Mouse (Mus musculus): Measurements from ENCODE around the gene Thra. TPM values are rescaled to one million over a fixed set of nuclear protein-coding genes. Genes with fewer than 3 reads are reported as not detected.
"Not testable (repeated sequence)": the region's sequence is repeated elsewhere in the genome, so short reads cannot be mapped to it uniquely, and the experiment has no call there.

Thra gene
- polyA plus RNA-seq, 1 experiment from 2014 or later = 27.0 TPM

GRCm38 (mm10) chr11:98702323-98702722, 38.1 kb upstream of the Thra start:
- H3K4me3 ChIP-seq = no peak overlapping the region
- WGBS = 66% methylated on average over 5 of the region's 5 CpGs
- ATAC-seq (ENCODE audit: insufficient number of reproducible peaks, low FRiP score) = no peak

DNA sequence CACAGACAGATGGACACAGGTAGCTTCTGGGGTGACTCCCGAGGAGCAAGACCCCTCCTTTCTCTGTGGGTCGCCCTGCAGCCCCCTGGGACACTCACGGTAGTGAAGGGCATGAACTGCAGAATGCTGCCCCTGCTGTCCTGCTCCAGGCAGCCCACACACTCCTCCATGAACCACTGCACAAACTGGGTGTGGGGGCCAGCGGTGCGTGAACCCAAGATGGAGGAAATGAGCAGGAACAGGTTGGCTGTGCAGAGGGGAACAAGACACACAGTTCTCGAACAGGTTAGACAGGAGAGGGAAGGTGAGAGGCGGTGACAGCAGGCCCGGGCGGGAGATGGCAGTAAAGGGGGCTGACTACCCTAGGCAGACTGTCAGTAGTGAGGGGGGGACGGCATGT, 35.4 kb upstream of the Thra start:
- H3K27ac ChIP-seq (ENCODE audit: poor library complexity, severe bottlenecking) = no peak overlapping the region
- H3K9me3 ChIP-seq (replicated peaks) = no peaks in the 10 kb centered on the region
- H3K4me1 ChIP-seq (replicated peaks) = peaks cover 39% of the 10 kb centered on the region
- H3K9ac ChIP-seq = no peak overlapping the region
- peaks cover 57% of the 10 kb centered on the region for H3K36me3 ChIP-seq
- no peak for ATAC-seq (ENCODE audit: insufficient number of reproducible peaks, low FRiP score)
- no peak overlapping the region for H3K4me2 ChIP-seq
- WGBS = 83% methylated on average over 10 of the region's 10 CpGs
- no peak overlapping the region for H3K4me3 ChIP-seq
- 0 out of 2 replicates have a peak, but pooled peaks cover 4% of the 10 kb centered on the region for H3K27me3 ChIP-seq (replicated peaks)

More at GRCm38 (mm10) chr11:98702323-98702722, 38.1 kb upstream of the Thra start:
- Histone ChIP-seq H3K27ac (ENCODE audit: poor library complexity, severe bottlenecking) (no peak overlapping the region), H3K4me2 (no peak overlapping the region), H3K36me3 (peaks cover 37% of the 10 kb centered on the region), H3K9ac (no peak overlapping the region), H3K4me1 (replicated peaks) (peaks cover 13% of the 10 kb centered on the region), H3K9me3 (replicated peaks) (no peaks in the 10 kb centered on the region), H3K27me3 (replicated peaks) (0 out of 2 replicates have a peak, but pooled peaks cover 4% of the 10 kb centered on the region)

GRCm38 (mm10) chr11:98707401-98708281, 32.8 kb upstream of the Thra start:
- Histone ChIP-seq H3K27me3 (replicated peaks) (no peaks in the 10 kb centered on the region), H3K4me2 (no peak overlapping the region), H3K9me3 (replicated peaks) (no peaks in the 10 kb centered on the region), H3K27ac (ENCODE audit: poor library complexity, severe bottlenecking) (peak overlapping the region; percentile 52), H3K4me3 (no peak overlapping the region), H3K9ac (no peak overlapping the region), H3K36me3 (peaks cover 66% of the 10 kb centered on the region), H3K4me1 (replicated peaks) (peaks cover 42% of the 10 kb centered on the region)
- 84% methylated on average over 22 of the region's 22 CpGs for WGBS
- peak; percentile 41; the same call in 1 of the 2 replicates for ATAC-seq (ENCODE audit: insufficient number of reproducible peaks, low FRiP score)

DNA sequence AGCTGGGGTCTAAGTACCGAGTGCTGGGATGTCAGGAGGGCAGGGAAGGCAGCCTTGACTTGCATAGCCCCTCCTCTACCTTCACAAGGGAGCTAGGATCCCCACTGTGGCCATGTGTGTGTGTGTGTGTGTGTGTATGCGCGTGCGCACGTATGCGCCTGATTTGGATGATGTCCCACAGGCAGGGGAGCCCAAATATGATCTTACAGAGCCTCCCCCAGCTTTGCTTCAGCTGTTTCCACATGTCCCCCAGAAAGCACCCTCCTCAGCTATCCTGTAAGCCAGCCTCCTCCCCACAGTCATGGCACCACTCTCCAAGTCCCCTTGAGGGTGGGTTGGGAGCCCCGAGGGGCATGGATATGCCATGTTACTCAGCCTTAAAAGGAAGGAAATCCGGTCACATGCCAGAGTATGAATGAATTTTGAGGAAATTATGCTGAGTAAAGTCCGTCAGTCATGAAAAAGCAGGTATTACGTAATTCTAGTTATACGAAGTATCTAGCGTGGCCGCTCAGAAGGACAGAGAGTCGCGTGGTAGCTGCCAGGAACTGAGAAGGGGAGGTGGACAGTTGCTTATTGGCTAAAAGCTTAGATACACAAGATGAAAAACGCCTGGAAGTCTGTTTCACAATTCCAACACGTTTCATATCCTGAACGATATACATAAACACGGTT, 32.0 kb upstream of the Thra start:
- H3K36me3 ChIP-seq = peaks cover 74% of the 10 kb centered on the region

DNA sequence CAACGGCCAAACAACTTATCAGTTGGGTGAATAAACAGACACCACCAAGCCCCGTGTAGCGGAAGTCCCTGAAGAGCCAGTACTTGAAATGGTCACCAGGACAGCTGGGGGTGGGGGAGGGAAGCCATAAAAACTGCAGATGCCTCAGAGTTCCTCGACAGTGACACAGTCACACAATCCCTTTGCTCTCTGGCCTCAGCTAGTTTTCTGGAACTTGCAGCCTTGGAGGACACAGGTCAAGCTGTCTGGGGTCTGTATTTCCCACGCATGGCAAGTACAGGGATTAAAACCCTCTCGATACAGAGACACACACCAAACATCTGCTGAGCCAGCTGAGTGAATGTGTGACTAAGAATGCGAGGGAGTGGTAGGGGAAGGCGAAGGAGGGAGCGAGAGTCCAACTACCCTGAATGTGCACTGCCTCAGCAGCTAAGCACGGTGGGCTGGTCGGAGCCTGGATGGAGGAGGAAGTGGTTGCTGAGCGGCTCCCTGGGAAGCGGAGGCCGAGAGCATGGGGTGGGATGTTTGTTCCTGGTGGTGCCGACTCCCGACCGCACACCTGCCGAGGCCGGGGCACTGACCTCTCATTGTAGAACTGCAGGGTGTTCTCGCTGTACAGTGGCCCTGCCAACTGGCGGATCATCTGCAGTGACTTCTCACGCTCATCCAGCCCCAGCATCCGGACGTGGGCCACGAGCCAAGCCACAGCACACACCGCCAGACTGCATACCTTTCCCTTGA, 31.3 kb upstream of the Thra start:
- H3K36me3 ChIP-seq = peaks cover 81% of the 10 kb centered on the region
- no peaks in the 10 kb centered on the region for H3K9me3 ChIP-seq (replicated peaks)
- H3K27ac ChIP-seq (ENCODE audit: poor library complexity, severe bottlenecking) = peak overlapping the region; percentile 26; the same call in 1 of the 2 replicates
- no peak overlapping the region for H3K4me3 ChIP-seq
- no peak overlapping the region for H3K4me2 ChIP-seq
- no peaks in the 10 kb centered on the region for H3K27me3 ChIP-seq (replicated peaks)
- peaks cover 42% of the 10 kb centered on the region for H3K4me1 ChIP-seq (replicated peaks)
- 75% methylated on average over 26 of the region's 26 CpGs for WGBS
- H3K9ac ChIP-seq = no peak overlapping the region
- no peak for ATAC-seq (ENCODE audit: insufficient number of reproducible peaks, low FRiP score)

More for the DNA sequence above, 32.0 kb upstream of the Thra start:
- 86% methylated on average over 19 of the region's 19 CpGs for WGBS
- peaks cover 42% of the 10 kb centered on the region for H3K4me1 ChIP-seq (replicated peaks)
- H3K9me3 ChIP-seq (replicated peaks) = no peaks in the 10 kb centered on the region
- peak overlapping the region; percentile 52 for H3K27ac ChIP-seq (ENCODE audit: poor library complexity, severe bottlenecking)
- H3K27me3 ChIP-seq (replicated peaks) = no peaks in the 10 kb centered on the region
- no peak overlapping the region for H3K9ac ChIP-seq
- no peak for ATAC-seq (ENCODE audit: insufficient number of reproducible peaks, low FRiP score)
- H3K4me3 ChIP-seq = no peak overlapping the region
- H3K4me2 ChIP-seq = no peak overlapping the region

- Histone ChIP-seq H3K27me3 (replicated peaks) (no peaks in the 10 kb centered on the region), H3K4me2 (no peak overlapping the region), H3K36me3 (peaks cover 81% of the 10 kb centered on the region), H3K4me1 (replicated peaks) (peaks cover 42% of the 10 kb centered on the region), H3K27ac (ENCODE audit: poor library complexity, severe bottlenecking) (peak overlapping the region; percentile 54), H3K9ac (no peak overlapping the region), H3K4me3 (no peak overlapping the region), H3K9me3 (replicated peaks) (no peaks in the 10 kb centered on the region)
- ATAC-seq (ENCODE audit: insufficient number of reproducible peaks, low FRiP score) = peak; percentile 43
- 41% methylated on average over 12 of the region's 12 CpGs for WGBS
Measured at GRCm38 (mm10) chr11:98710416-98711045, 29.9 kb upstream of the Thra start.

DNA sequence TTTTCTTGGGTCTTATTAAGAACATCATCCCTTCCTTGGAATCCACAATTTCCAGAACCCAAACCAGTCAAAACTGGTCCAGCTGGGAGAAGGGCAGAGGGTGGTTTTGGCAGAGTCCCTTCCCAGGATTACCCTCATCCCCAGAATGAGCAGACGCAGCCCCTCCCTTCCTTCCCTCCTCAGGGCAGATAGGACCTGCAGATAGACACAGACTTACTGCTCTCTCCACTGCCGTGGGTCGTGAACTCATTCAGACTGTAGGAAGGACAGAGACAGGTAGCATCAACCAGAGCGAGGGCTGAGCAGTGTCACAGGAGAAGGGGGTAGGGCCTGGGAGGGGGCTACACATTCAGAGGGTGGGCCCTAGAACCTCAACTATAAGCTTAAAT, 29.4 kb upstream of the Thra start:
- Histone ChIP-seq H3K4me3 (no peak overlapping the region), H3K9me3 (replicated peaks) (no peaks in the 10 kb centered on the region), H3K4me2 (no peak overlapping the region), H3K27ac (ENCODE audit: poor library complexity, severe bottlenecking) (peak overlapping the region; percentile 54), H3K9ac (no peak overlapping the region), H3K36me3 (peaks cover 81% of the 10 kb centered on the region), H3K4me1 (replicated peaks) (peaks cover 42% of the 10 kb centered on the region), H3K27me3 (replicated peaks) (no peaks in the 10 kb centered on the region)
- WGBS = 43% methylated on average over 4 of the region's 4 CpGs
- ATAC-seq (ENCODE audit: insufficient number of reproducible peaks, low FRiP score) = no peak

GRCm38 (mm10) chr11:98712009-98712408, 28.4 kb upstream of the Thra start:
- not testable (repeated sequence) for H3K4me3 ChIP-seq; H3K9ac ChIP-seq; H3K27me3 ChIP-seq (replicated peaks); H3K4me2 ChIP-seq; ATAC-seq (ENCODE audit: insufficient number of reproducible peaks, low FRiP score); H3K9me3 ChIP-seq (replicated peaks); H3K27ac ChIP-seq (ENCODE audit: poor library complexity, severe bottlenecking)
- WGBS = 87% methylated on average over 6 of the region's 6 CpGs
- H3K4me1 ChIP-seq (replicated peaks) = peaks cover 40% of the 10 kb centered on the region
- H3K36me3 ChIP-seq = peaks cover 80% of the 10 kb centered on the region

GRCm38 (mm10) chr11:98713703-98714102, 26.7 kb upstream of the Thra start:
- H3K27me3 ChIP-seq (replicated peaks) = no peaks in the 10 kb centered on the region
- no peak for ATAC-seq (ENCODE audit: insufficient number of reproducible peaks, low FRiP score)
- no peaks in the 10 kb centered on the region for H3K9me3 ChIP-seq (replicated peaks)
- H3K27ac ChIP-seq (ENCODE audit: poor library complexity, severe bottlenecking) = no peak overlapping the region
- H3K4me3 ChIP-seq = no peak overlapping the region
- peaks cover 81% of the 10 kb centered on the region for H3K36me3 ChIP-seq
- peaks cover 30% of the 10 kb centered on the region for H3K4me1 ChIP-seq (replicated peaks)
- H3K4me2 ChIP-seq = no peak overlapping the region
- WGBS = 87% methylated on average over 12 of the region's 12 CpGs
- H3K9ac ChIP-seq = no peak overlapping the region

DNA sequence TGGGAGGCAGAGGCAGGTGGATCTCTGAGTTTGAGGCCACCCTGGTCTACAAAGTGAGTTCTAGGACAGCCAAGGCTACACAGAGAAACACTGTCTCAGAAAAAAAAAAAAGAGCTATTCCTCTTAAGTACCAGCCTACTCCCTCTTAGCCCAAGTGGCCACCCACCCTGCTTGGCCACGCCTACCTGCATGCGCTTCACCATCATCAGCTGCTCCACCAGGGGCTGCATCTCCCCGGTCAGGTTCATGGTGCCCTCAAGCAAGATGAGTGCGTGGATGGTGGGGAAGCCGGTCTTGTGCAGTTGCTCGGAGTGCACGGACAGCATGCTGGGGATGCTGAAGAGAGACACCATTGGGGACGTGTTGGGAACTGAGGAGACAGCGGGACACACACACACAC, 24.5 kb upstream of the Thra start:
- Histone ChIP-seq H3K9me3 (replicated peaks) (no peaks in the 10 kb centered on the region), H3K4me2 (no peak overlapping the region), H3K27ac (ENCODE audit: poor library complexity, severe bottlenecking) (no peak overlapping the region), H3K4me1 (replicated peaks) (peaks cover 13% of the 10 kb centered on the region), H3K27me3 (replicated peaks) (no peaks in the 10 kb centered on the region), H3K9ac (no peak overlapping the region), H3K4me3 (no peak overlapping the region), H3K36me3 (peaks cover 66% of the 10 kb centered on the region)
- ATAC-seq (ENCODE audit: insufficient number of reproducible peaks, low FRiP score) = no peak
- 90% methylated on average over 9 of the region's 9 CpGs for WGBS
